Mouse (Mus musculus) heart, adult 8-10 months (tissue): Measurements from ENCODE around the gene Rnf5. TPM values are rescaled to one million over a fixed set of nuclear protein-coding genes. Genes with fewer than 3 reads are reported as not detected.

Source experiments
- DNase-seq: peaks from one replicate; pipeline ENCODE4 v3.0.0; 2022; ENCODE audit warnings: low spot score
- total RNA-seq, 4 experiments: library from RNA; stranded (reverse); gene quantifications; 2 replicates each; pipeline ENCODE4 v1.2.4; 2022

The Rnf5 gene
- total RNA-seq, 4 experiments from 2014 or later, result 37.4 to 42.5 (median 39.1) TPM

- no peak for DNase-seq
These were observed 17.4 kb downstream of the Rnf5 start for GRCm38 (mm10) chr17:34585877-34586771.

GRCm38 (mm10) chr17:34585121-34585520 lies 18.4 kb downstream of the Rnf5 start:
- no peak for DNase-seq

GRCm38 (mm10) chr17:34583819-34584218 lies 19.7 kb downstream of the Rnf5 start:
- no peak for DNase-seq

GRCm38 (mm10) chr17:34583397-34583796 lies 20.1 kb downstream of the Rnf5 start:
- no peak for DNase-seq

- DNase-seq, result no peak
These were observed 21.0 kb downstream of the Rnf5 start for GRCm38 (mm10) chr17:34582528-34582927.

GRCm38 (mm10) chr17:34578070-34578469 lies 25.4 kb downstream of the Rnf5 start:
- no peak for DNase-seq

GRCm38 (mm10) chr17:34576577-34576976 lies 26.9 kb downstream of the Rnf5 start:
- DNase-seq, result no peak

GRCm38 (mm10) chr17:34572361-34572760 lies 31.1 kb downstream of the Rnf5 start:
- no peak for DNase-seq

- DNase-seq, result no peak
These were observed 31.6 kb downstream of the Rnf5 start for GRCm38 (mm10) chr17:34571875-34572274.

GRCm38 (mm10) chr17:34569919-34570318 lies 33.6 kb downstream of the Rnf5 start:
- no peak for DNase-seq

- DNase-seq, result no peak
These were observed 35.1 kb downstream of the Rnf5 start for GRCm38 (mm10) chr17:34568421-34568820.

GRCm38 (mm10) chr17:34567311-34567710 lies 36.2 kb downstream of the Rnf5 start:
- no peak for DNase-seq

- DNase-seq, result peak; percentile 82
These were observed 38.7 kb downstream of the Rnf5 start for GRCm38 (mm10) chr17:34564796-34565195.

- DNase-seq, result peak; percentile 70
These were observed 39.5 kb downstream of the Rnf5 start, which contains the start of gene Notch4 for GRCm38 (mm10) chr17:34564003-34564421. TSS of gene Notch4 (plus strand) at chr17:34564268.

- no peak for DNase-seq
These were observed 40.1 kb downstream of the Rnf5 start for GRCm38 (mm10) chr17:34563354-34563753.

GRCm38 (mm10) chr17:34562595-34562994 lies 40.9 kb downstream of the Rnf5 start:
- DNase-seq, result no peak

- DNase-seq, result no peak
These were observed 42.3 kb downstream of the Rnf5 start for GRCm38 (mm10) chr17:34561200-34561599.

- DNase-seq, result no peak
These were observed 43.1 kb downstream of the Rnf5 start for GRCm38 (mm10) chr17:34560438-34560837.

GRCm38 (mm10) chr17:34559895-34560294 lies 43.6 kb downstream of the Rnf5 start:
- DNase-seq, result no peak

GRCm38 (mm10) chr17:34559116-34559515 lies 44.4 kb downstream of the Rnf5 start:
- DNase-seq, result no peak

- no peak for DNase-seq
These were observed 46.1 kb downstream of the Rnf5 start for GRCm38 (mm10) chr17:34557411-34557810.

GRCm38 (mm10) chr17:34556406-34556805 lies 47.1 kb downstream of the Rnf5 start:
- no peak for DNase-seq

GRCm38 (mm10) chr17:34555483-34555882 lies 48.0 kb downstream of the Rnf5 start:
- DNase-seq, result peak; percentile 86
